Mouse (Mus musculus) liver, embryonic 11.5 days (tissue): ENCODE results near the gene Nup98. TPM values are rescaled to one million over a fixed set of nuclear protein-coding genes. Genes with fewer than 3 reads are reported as not detected.

ENCODE experiments used
- ATAC-seq: fragments of 200-750 bp; cut with Nextera tagmentation; replicated peaks from 2 replicates; pipeline ENCODE4 v1.8.0; 2017; ENCODE audit warnings: moderate number of reproducible peaks, mild to moderate bottlenecking, moderate TSS enrichment, moderate library complexity; ENCODE audit not compliant: low FRiP score
- DNase-seq: peaks from one replicate; pipeline ENCODE4 v3.0.0-alpha.2; 2017; ENCODE audit warnings: low spot score
- H3K27ac ChIP-seq: fragments of 300-500 bp; sonication (generic); 2 replicates; pipeline ENCODE4 v1.5.1; 2014; ENCODE audit warnings: mild to moderate bottlenecking, low read depth, low read length, control low read depth
- H3K27me3 ChIP-seq: fragments of 300-500 bp; sonication (generic); replicated peaks from 2 replicates; pipeline ENCODE4 v1.6.1; 2014; ENCODE audit warnings: low read length, mixed read lengths; ENCODE audit not compliant: control insufficient read depth, insufficient read depth
- H3K36me3 ChIP-seq: fragments of 300-500 bp; sonication (generic); 2 replicates; pipeline ENCODE4 v1.6.1; 2014; ENCODE audit warnings: mild to moderate bottlenecking, low read length, moderate library complexity, mixed read lengths; ENCODE audit not compliant: control insufficient read depth, insufficient read depth
- H3K4me1 ChIP-seq: fragments of 300-500 bp; sonication (generic); replicated peaks from 2 replicates; pipeline ENCODE4 v1.6.1; 2014; ENCODE audit warnings: low read length, mixed read lengths; ENCODE audit not compliant: control insufficient read depth, insufficient read depth
- H3K4me2 ChIP-seq: fragments of 300-500 bp; sonication (generic); 2 replicates; pipeline ENCODE4 v1.6.1; 2014; ENCODE audit warnings: mild to moderate bottlenecking, control low read depth, moderate library complexity
- H3K4me3 ChIP-seq: fragments of 300-500 bp; sonication (generic); 2 replicates; pipeline ENCODE4 v1.5.1; 2014; ENCODE audit warnings: low read depth, low read length, control low read depth
- H3K9ac ChIP-seq: fragments of 300-500 bp; sonication (generic); 2 replicates; pipeline ENCODE4 v1.6.1; 2014; ENCODE audit warnings: low read depth, low read length, control low read depth
- H3K9me3 ChIP-seq: fragments of 300-500 bp; sonication (generic); 2 replicates; pipeline ENCODE4 v1.6.1; 2016; ENCODE audit warnings: low read length, inconsistent platforms, mixed read lengths; ENCODE audit not compliant: control insufficient read depth
- WGBS: fragments of 180-500 bp; shearing (Covaris S2); extraction: QIAGEN DNeasy Blood & Tissue Kit; methylation state at CpG from one replicate; pipeline ENCODE4 v1.1.7; 2014; 5-methylcytosine and 5-hydroxymethylcytosine counted together
- polyA plus RNA-seq: library from polyadenylated mRNA; unstranded; fragments of >200 nt; fragmentation: Nextera tagmentation; extraction: Ambion mirVana; gene quantifications from 2 replicates; pipeline ENCODE4 v1.2.1, GENCODE M21; 2014

The Nup98 gene
- polyA plus RNA-seq, 1 experiment from 2014 or later: 42.0 TPM

DNA sequence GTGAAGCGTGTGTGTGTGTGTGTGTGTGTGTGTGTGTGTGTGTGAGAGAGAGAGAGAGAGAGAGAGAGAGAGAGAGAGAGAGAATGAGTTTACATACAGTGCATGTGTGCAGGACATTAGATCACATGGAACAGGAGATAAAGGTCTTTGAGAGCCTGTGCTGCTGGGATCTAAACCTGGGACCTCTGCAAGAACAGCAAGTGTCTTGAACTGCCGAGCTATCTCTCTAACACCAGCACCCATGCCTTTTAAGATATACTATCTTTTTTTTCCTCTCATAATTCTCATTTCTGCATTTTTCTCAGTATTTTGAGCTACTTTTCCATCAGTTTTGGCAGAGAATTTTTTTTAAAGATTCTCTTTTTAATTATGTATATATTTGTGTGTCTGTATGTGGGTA is 106.4 kb downstream of the Nup98 start:
- no peak overlapping the region for H3K4me2 ChIP-seq
- peak; percentile 79 for ATAC-seq

GRCm38 (mm10) chr7:102102696-102103095 is 107.3 kb downstream of the Nup98 start:
- H3K9ac ChIP-seq: no peak overlapping the region
- 51% methylated on average over 6 of the region's 6 CpGs for WGBS
- no peak for DNase-seq
- no peak overlapping the region for H3K4me2 ChIP-seq
- peak; percentile 22; the same call in 1 of the 2 replicates for ATAC-seq
- H3K9me3 ChIP-seq: no peaks in the 10 kb centered on the region
- no peak overlapping the region for H3K4me3 ChIP-seq
- H3K27ac ChIP-seq: no peak overlapping the region
- peaks cover 18% of the 10 kb centered on the region for H3K4me1 ChIP-seq
- H3K36me3 ChIP-seq: no peaks in the 10 kb centered on the region
- H3K27me3 ChIP-seq: peaks cover 8% of the 10 kb centered on the region

More for the DNA sequence above, 106.4 kb downstream of the Nup98 start:
- WGBS: 45% methylated on average over 2 of the region's 2 CpGs
- Histone ChIP-seq H3K9me3 (no peaks in the 10 kb centered on the region), H3K4me3 (no peak overlapping the region), H3K9ac (no peak overlapping the region), H3K27ac (no peak overlapping the region), H3K27me3 (peaks cover 8% of the 10 kb centered on the region), H3K4me1 (peaks cover 18% of the 10 kb centered on the region), H3K36me3 (no peaks in the 10 kb centered on the region)
- DNase-seq: no peak

DNA sequence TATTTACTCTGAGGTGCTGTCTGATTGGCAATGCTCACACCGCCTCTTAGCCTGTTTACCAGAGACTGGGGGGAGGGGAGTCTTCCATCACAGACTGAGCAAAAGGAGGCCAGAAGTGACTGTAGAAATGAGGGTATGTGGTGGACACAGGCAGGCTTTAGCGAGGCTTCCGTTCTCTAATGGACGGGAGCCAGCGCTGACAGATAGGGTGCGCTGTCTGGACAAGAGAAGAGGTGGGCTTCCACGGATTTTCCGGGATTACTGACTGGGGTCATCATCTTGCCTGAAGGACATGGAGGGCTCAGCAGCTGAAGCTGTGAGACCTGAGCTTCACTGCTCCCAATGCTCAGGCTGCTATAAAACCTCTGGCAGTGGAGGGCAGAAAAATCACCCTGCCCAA is 107.7 kb downstream of the Nup98 start:
- H3K4me2 ChIP-seq: no peak overlapping the region

DNA sequence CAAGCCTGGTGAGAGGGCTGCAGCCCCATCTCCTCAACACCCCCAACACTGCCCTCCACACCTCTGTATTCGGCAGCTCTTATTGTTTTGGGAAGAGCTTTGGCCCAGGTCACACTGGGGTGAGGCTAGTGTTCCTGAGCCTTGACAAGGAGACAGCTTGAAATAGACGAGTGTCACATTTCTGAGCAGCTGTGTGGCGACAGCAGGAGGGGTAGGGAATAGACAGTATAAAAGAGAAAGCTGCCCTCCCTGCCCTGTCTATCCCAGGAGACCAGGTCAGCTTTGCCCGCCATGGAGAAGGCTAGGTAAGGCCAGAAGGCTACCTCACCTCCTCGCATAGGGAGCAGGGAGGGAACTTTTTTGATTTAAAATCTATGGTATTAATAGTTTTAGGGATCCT is 108.5 kb downstream of the Nup98 start, which contains the start of gene Art1:
Gene Art1 (plus strand): TSS at position 257 of the 400 bp plus-strand sequence.
- Histone ChIP-seq H3K9me3 (no peaks in the 10 kb centered on the region), H3K36me3 (no peaks in the 10 kb centered on the region), H3K27me3 (peaks cover 8% of the 10 kb centered on the region), H3K27ac (no peak within 1 kb of the TSS), H3K4me3 (no peak within 1 kb of the TSS), H3K9ac (no peak within 1 kb of the TSS), H3K4me1 (peaks cover 14% of the 10 kb centered on the region; the same call in 1 of the 2 replicates), H3K4me2 (no peak within 1 kb of the TSS; the same call in 1 of the 2 replicates)
- ATAC-seq (no peak), DNase-seq (no peak)
- 61% methylated on average over 5 of the region's 5 CpGs for WGBS

More for the DNA sequence above, 107.7 kb downstream of the Nup98 start:
- Histone ChIP-seq H3K27me3 (peaks cover 8% of the 10 kb centered on the region), H3K9me3 (no peaks in the 10 kb centered on the region), H3K4me3 (no peak overlapping the region), H3K9ac (no peak overlapping the region), H3K4me1 (peaks cover 18% of the 10 kb centered on the region), H3K36me3 (no peaks in the 10 kb centered on the region), H3K27ac (no peak overlapping the region)
- ATAC-seq (no peak), DNase-seq (no peak)
- WGBS: 51% methylated on average over 8 of the region's 8 CpGs

GRCm38 (mm10) chr7:102100868-102101267 is 109.1 kb downstream of the Nup98 start:
- H3K4me2 ChIP-seq: no peak overlapping the region
- H3K27ac ChIP-seq: no peak overlapping the region
- no peaks in the 10 kb centered on the region for H3K36me3 ChIP-seq
- peaks cover 14% of the 10 kb centered on the region; the same call in 1 of the 2 replicates for H3K4me1 ChIP-seq
- DNase-seq: no peak
- no peak overlapping the region for H3K4me3 ChIP-seq
- H3K9me3 ChIP-seq: no peaks in the 10 kb centered on the region
- no peak overlapping the region for H3K9ac ChIP-seq
- peaks cover 8% of the 10 kb centered on the region for H3K27me3 ChIP-seq
- WGBS: 67% methylated on average over 5 of the region's 5 CpGs
- no peak for ATAC-seq

GRCm38 (mm10) chr7:102099760-102100661 is 110.0 kb downstream of the Nup98 start:
- Histone ChIP-seq H3K27me3 (peaks cover 8% of the 10 kb centered on the region), H3K4me1 (peaks cover 14% of the 10 kb centered on the region; the same call in 1 of the 2 replicates), H3K4me3 (peak overlapping the region; percentile 27), H3K9me3 (no peaks in the 10 kb centered on the region), H3K9ac (0 out of 2 replicates have a peak overlapping the region, but pooled peaks have one; percentile 11), H3K4me2 (peak overlapping the region; percentile 54), H3K36me3 (no peaks in the 10 kb centered on the region), H3K27ac (no peak overlapping the region)
- ATAC-seq: peak; percentile 46
- 7% methylated on average over 30 of the region's 30 CpGs for WGBS
- peak; percentile 54 for DNase-seq

DNA sequence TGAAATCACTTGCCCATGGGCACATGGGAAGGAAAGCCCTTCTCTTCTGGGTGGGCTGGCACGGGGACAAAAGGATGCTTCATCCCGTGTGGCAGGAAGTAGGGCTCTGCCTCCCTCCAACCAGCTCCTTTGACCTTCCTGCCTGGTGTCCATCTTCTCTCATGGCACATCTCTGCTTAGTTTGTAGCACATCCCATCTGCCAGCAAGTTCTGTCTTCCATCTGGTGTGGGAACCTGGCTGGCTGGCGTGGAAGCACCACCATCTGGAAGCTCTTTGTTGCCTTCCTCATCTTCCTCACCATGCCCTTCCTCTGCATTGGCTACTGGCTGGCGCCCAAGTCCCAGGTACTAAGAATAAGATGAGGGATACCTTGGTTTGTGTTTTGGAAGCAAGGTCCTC is 122.6 kb downstream of the Nup98 start:
- Histone ChIP-seq H3K27ac (no peak overlapping the region), H3K27me3 (no peaks in the 10 kb centered on the region), H3K36me3 (peaks cover 4% of the 10 kb centered on the region), H3K4me1 (no peaks in the 10 kb centered on the region), H3K4me2 (no peak overlapping the region), H3K9me3 (no peaks in the 10 kb centered on the region), H3K4me3 (no peak overlapping the region), H3K9ac (no peak overlapping the region)
- DNase-seq (no peak), ATAC-seq (no peak)
- 84% methylated on average over 4 of the region's 4 CpGs for WGBS

- WGBS: 86% methylated on average over 26 of the region's 26 CpGs
- no peak overlapping the region for H3K4me2 ChIP-seq
- H3K4me1 ChIP-seq: no peaks in the 10 kb centered on the region
- H3K27ac ChIP-seq: no peak overlapping the region
- no peak overlapping the region for H3K4me3 ChIP-seq
- no peak for ATAC-seq
- peaks cover 26% of the 10 kb centered on the region for H3K36me3 ChIP-seq
- no peaks in the 10 kb centered on the region for H3K9me3 ChIP-seq
- no peak for DNase-seq
- H3K9ac ChIP-seq: no peak overlapping the region
- no peaks in the 10 kb centered on the region for H3K27me3 ChIP-seq
Measured at GRCm38 (mm10) chr7:102084041-102084696, 125.8 kb downstream of the Nup98 start.
